Mouse (Mus musculus) retina, postnatal 7 days (tissue): Measurements from ENCODE around the gene A630076J17Rik.

ENCODE experiments used
- DNase-seq: peaks from one replicate; pipeline ENCODE4 v3.0.0-alpha.2; 2012; ENCODE audit warnings: low read depth, low spot score

A630076J17Rik gene

DNA sequence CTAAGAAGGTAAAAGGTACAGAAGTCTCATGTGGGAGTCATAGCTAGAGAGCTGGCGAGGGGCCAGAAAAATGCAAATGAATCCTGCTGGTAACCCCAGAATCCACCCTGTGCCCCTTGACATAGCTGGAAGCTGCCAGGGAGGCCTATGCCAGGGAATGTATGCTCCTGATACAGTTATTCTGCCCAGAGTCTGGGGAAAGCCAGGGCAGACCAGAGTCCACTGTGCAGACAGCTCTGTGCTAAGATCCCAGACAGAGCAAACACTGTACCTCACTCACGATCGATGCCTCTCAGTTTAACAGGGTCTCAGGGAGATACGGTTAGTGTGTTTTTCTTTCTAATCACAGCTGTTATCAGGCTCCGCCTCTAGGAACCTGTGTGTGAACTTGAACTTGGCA lies 592 bp upstream of the A630076J17Rik start:
- no peak for DNase-seq

DNA sequence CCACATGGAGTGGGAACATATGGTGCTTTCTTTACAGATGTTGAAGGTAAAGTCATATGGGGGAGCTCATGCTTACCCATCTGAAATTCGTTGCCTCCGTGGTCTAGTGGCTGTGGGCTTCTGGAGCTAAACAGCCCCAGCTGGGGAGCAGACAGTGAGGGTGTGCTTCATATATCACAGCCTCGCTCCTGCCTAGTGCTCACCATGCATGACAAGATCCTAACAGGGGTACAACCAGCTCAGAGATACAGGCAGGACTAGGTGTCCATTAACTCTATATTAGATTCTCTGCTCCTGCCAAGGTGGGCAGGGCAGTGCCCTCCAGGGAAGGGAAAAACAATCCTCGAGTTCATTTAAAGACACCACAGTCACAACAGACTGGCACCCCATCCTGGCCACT lies 788 bp downstream of the A630076J17Rik start:
- no peak for DNase-seq

DNA sequence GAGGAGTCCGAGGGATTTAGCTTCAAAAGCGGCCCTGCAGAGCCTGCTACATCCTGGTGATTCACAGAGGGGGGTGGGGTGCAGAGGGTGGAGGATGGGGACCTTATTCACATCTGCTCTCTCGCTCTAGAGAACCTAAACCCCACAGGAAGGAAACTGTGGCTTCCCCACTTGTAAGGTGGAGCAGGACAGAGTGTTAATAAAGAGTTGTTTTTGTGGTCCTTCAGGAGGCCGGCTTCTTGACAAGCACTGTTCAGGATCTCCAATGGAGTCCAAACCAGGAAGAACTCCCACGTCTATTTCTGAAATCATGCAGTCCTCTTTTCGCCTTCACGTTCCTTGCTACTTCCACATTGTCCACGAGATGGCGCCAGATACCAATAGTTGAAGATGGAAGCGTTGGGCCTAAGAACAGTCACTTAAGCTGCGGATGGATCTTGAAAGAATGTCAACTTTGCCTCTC lies 3.0 kb downstream of the A630076J17Rik start:
- DNase-seq: peak; percentile 84

DNA sequence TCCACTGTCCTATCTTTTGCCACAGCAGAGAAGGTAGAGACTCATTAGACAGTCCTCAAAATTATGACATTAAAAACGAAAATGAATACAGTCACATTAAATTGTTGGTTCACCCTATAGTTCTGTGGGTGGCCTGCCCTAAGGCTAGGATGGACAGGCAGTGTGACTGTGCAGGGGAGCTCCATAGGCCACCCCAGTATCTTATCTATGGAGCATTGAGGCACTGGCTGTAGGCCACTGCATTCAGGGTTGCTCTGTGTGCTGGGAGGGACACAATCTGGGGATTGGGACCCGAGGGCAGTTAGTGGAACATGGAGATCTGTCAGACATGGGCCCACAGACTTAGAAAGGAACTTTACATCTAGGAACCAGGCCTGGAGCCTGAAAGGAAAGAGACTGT lies 3.5 kb downstream of the A630076J17Rik start:
- DNase-seq: no peak

DNA sequence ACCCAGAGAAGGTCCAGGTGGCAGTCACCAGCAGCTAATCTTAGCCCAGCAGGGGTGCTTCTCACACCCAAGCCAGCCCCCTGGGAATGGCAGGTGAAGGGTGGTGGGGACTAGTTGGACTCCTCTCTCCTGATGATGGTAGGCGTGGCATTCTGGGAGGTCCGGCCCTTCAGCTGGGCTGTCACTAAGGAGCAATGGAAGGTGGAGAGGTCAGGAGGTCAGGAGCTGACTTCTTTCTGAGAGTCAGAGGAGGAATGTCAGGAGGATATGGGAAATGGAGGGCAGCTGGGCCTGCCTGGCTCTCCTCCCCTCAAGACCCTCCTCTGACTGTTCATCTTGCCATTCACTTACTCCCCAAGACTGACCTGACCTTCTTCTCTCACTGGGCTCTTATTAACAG lies 7.6 kb downstream of the A630076J17Rik start:
- DNase-seq: no peak

DNA sequence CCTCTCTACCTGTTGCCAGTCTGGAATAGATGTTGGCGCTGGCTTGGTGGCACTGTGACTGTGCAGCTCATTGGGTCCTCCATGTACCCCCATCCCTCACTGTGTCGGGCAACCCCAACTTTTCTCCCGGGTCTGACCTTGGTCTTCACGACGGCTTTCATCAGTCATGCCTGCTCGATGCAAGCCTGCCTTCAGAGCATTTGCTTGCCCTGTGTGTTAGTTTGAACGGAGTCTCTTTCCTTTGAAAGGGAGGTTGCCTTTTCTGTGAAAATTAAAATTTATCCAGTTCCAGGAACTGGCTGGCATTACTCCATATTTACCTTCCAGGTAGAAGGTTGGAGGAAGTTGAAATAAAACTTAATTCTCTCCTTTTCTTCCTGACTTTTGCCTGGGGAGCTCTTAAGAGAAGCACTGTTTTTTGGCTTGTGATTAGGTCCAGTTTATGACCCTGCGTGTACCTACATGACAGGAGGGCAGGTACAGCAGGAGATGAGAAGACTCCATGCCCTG lies 8.1 kb downstream of the A630076J17Rik start:
- DNase-seq: no peak

DNA sequence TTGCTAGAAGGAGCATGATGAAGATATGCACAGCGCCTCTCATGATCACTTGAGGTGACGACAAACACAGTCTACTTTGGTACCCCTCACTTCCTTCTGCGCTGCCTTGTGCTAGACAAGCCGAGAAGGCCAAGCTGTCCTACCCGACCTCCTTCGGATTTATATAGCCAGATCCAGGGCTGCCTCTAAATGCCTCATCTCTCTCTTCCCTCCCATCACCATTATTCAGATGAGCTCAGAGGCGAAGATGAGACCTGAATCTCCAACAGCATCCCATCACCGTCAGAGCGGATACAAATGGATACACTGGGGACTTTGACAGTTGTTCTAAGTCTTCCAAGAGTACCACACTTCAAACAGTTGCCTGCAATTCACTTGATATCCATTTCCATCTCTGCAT lies 9.2 kb downstream of the A630076J17Rik start, which contains the start of gene Prok1:
Prok1 (minus strand) TSS at position 101 of the 400 bp plus-strand sequence.
- DNase-seq: no peak

DNA sequence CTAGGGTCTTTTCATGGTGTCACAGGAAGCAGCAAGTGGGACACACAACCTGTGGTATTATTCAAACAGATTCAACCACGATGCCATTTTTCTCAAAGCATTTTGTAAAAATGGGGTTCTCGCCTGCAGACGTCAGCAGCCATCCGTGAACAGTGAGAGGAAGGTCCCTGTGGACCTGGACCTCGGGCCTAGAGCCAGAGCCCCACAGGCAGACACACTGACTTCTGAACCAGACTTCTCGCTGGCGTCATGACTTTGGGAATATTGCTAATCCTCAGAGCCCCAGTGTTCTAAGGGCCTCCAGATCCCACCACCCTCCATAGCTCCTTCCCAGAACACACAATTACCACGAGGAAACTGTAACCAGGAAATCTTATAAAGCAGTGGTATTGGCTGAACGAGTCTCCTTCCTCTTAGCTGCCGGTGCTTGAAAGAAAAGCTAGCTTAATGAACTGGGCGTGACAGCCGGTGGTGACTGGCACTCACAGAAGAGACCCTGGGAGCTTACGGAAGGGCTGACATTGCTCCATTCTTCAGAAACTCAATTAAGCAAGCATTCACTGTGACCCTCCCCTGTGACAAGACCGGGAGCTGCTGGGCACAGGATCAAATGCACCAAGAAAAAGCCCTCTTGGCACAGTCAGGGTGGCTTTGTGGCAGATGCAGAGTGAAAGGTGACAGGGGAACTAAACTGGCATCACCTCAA lies 11.1 kb downstream of the A630076J17Rik start:
- DNase-seq: no peak

DNA sequence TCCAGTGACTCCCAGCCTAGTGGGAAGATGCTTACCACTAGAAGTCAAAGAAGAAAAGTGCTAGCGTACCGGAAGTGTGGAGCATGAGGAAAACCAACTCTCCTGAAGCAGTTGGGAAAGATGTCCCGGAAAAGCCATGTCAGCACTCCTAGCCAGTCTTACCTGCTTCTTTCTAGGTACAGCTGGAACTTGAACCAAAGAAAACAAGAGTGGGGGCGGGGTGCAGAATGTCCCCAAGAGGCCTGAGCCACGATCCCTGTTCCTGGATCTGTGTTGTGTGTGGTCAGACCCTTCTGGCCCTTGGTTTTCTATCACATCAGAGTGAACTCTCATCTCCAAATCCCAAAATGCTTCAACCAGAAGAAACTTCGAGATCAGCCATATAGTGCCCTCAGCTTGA lies 16.5 kb downstream of the A630076J17Rik start:
- no peak for DNase-seq

DNA sequence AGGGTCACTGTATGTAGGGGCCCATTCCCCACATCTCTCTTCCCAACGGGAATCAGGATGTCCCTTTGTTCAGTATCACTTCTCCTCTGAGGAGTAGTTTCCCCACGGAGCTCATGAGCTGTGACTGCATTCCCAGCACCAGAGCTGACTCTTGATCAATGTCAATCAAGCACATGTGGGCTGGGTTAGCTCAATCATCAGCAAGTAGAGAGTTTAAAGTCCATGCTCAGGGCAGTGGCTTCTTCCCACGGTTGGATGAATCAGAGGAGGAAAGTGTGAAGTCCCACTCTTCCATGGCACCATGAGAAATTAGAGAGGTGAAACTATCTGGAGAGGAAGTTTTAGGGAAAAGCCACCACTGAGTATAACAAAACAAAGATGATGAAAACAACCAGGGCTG lies 18.6 kb downstream of the A630076J17Rik start:
- no peak for DNase-seq

DNA sequence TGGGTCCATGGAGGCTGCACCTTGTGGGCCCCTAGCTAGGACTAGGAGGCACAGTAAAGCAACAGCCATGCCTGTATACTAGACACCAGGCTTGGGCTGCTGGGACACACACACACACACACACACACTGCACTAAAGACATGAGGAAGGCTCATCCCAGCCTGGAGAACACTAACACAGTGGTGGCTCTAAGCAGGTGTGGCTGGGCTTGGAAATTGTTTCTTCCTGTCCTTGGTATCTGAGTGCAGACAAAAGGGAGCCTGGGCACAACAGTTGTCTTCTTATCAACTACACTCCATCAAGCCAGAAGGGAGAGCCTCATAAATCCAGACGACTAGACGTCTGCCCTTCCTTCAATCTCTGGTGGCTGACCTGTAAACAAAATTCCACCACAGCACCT lies 19.9 kb downstream of the A630076J17Rik start:
- DNase-seq: no peak

DNA sequence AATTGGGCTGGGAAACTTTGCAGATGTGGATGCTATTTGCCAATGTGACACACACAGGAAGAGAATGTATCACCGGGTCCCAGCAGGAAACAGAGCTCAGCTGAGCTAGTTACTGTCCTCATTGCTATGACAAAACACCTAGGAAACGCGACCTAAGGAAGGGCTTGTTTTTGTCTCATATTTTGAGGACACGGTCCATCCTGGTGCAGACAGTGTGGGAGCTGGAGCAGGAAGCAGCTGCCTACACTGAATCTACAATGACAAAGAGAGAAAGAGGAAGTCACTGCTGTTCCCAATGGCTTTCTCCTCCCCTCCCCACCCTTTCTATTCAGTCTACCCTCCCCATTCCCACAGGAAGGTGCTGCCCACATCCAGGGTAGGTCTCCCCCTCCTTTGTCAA lies 21.6 kb downstream of the A630076J17Rik start:
- no peak for DNase-seq

DNA sequence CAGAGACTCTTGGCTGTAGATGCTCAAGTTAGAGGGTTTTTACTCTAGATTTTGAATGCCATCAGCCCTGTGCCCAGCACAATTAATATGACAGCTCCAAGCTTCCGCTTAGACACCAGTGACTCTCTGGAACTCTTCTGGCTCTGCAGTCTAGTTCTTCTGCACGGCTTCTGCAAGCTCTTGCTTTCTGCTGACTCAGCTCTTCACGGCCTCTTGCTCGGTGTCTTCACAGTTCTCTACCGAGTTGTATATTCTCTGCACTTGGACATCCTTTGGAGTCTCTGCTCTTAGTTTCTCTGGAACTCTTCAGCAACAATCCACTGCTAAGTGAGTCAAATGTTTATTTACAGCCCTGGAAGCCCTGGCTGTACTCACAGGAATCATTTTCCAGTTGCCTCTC lies 23.5 kb downstream of the A630076J17Rik start:
- no peak for DNase-seq

DNA sequence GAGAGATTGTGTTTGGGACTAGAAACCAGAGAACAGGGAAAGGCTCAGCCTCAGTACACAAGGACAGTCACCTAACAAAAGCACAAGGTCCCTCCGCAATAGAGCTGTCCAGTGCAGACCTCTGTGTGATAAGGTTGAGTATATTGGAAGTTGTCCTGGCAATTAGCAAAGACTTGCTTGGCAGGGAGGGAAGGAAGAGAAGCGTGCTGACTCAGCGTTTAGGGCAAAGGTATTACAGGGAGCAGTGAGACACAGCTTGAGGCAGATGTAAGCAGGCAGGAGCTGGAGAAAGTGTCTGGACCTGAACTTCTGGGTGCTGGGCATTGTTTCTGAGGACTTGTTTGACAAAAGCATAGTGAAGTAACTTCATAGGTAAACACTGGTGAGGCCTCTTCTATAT lies 25.6 kb downstream of the A630076J17Rik start:
- no peak for DNase-seq

DNA sequence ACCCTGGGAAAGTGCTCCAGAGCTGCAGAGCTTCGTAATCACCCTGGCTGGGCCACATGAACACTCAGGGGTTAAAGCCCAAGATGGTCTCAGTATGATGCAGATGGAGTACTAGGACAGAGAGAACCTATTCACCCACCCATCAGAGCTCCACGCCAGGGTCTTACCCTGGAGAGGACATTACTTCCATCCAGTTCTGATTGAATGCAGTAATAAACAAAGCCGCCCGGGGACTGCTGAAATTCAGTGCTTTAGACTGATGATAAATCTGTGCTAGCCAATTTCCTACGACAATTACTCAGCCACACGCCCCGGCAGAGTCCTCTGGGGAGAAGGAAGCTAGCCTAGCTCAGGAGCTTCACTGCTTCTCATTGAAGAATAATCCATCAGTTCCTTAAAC lies 26.3 kb downstream of the A630076J17Rik start:
- DNase-seq: no peak

DNA sequence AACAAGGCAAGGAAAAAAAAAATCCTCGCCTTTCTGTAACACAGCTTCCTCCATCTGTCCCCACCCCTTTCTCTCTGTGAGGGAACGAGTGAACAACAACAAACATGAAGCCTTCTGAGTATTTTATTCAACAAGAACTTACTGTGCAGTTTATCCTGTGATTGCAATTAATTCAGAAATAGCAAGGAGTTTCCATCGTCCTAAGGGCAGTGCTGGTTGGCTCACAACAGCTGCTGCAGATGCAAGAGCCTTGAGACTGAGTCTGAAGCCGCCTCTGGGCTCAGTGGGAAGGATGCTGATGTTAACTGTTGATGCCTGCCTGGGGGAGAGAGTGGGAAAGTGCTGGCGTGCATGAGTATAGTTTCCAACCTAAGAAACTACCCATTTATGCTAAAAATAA lies 27.5 kb downstream of the A630076J17Rik start:
- no peak for DNase-seq

DNA sequence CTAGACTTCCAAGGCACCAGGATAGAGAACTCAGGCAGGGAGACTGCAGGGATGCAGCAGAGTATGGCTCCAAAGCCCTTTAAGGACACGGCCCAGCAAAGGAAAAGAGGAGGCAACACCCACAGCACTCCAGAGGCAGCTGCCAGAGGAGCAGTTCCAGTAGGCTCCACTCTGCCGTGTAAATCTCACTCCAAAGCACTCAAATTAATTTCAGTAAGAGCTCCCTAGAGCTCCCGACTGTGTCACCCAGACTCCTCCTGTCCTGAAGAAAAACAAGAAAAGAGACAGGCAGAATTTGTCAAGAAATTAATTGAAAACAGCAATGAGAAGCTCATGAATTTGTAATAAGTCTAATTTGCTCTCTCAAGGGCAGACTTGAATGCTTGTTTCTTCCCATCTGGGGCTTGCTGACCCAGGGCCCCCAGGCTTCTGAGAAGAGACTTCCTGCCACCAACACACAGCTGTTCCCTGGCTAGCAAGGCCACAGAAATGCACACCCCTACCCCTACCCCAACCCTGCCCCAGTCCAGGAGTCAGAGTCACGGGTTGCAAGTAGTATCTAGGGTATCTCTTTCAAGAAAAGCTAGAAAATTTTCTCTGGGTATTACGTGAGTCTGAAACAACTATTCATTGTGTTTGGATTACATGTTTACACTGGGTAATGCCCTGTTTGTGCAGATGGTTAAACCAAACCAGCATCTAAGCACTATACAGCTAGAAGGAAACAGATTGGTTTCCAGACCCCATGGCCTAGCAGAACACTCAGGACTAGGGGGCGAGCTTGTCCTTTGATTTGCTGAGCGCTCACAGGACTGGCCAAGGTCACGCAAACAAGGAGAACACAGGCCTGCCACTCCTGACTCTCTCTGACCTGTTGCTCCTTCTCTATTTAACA lies 30.8 kb downstream of the A630076J17Rik start:
- DNase-seq: no peak

DNA sequence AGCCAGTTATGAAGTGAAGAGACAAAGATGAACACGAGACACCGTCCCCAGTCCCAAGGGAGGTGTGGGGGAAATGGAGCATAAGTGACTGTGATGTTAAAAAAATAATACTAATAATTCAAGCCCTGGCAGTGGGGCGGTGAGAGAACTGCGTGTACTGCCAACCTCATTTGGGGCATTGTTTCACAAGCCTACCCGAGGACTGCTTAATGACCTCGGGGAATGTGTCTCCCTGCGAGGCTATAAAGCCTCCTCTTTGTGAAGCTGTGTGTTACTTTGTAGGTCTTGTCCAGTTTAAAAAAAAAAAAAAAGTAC lies 31.4 kb downstream of the A630076J17Rik start:
- DNase-seq: no peak

DNA sequence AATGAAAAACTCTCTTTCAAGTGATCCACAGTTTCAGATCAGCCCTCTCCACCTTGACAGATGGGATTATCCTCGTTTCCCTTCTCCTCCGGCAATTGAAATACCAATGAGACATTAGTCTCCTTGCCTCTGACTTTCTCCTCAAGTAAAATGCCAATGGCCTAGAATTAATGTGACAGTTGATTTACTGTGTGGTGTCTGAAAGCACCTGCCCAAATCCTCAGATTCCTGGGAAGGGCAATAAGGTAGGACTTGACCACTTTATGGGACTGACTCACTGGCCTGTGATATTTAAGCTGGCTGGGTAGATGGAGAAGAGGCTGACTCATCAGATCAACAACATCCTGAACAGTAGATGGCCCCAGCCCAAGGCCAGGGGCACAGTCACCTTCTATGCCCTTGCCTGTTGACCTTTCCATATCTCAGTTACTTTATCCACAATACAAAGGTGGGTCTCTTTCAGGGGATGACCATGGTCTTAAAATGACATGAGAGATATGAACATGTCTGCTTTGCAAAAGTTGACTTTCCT lies 36.5 kb downstream of the A630076J17Rik start:
- DNase-seq: no peak

DNA sequence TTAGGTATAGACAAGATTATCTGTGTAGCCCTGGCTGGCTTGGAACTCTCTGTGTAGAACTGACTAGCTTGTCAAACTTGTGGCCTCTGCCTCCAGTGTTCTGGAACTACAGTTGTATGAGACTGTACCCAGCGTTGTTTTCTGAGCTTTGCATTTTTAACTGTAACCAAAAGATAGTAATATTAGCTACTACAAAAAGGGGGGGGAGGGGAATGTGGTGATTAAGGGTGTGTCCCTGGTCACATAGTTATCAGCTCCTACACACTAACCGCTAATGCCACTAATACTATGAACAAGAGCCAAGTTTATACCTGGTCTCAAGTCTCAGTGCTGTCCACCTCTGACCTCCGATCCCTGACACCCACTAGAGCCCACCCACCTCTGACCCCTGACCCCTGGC lies 42.0 kb downstream of the A630076J17Rik start:
- DNase-seq: no peak

DNA sequence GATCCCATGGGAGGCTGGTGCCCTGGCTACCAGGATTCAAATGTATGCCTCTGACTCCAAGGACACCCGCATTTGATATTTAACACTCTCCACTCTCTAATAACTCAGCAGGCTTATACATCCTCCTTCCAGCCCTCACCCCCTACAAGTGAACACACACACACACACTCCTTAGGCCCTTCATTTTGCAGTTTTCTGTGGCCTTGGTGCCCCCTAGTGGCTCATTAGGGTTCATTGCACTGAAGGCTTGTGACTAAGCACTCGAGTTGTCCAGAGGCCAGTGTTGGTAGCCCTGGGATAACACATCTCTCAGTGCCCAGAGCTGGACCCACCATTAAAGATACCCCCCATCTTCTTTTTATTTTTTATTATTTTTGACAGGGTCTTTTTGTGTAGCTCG lies 43.4 kb downstream of the A630076J17Rik start:
- peak; percentile 51 for DNase-seq

DNA sequence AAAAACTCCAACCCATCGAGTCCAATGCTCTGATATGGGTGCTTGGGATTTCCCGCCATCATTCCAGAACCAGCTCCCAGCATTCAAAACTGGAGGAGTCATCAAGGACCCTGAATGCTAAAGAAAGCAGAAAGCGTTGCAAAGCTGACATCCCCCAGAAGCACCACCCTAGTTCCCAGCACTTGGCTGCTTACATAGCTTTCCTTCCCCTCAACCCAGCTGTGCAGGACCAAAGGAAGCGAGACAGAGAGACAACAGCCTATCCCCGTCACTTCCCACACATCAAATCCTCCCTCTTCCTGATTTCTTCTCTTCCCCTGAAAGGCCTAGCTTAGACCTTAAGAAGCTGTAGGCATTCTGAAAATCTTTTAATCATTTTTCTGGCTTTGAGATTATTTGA lies 44.9 kb downstream of the A630076J17Rik start:
- DNase-seq: no peak

DNA sequence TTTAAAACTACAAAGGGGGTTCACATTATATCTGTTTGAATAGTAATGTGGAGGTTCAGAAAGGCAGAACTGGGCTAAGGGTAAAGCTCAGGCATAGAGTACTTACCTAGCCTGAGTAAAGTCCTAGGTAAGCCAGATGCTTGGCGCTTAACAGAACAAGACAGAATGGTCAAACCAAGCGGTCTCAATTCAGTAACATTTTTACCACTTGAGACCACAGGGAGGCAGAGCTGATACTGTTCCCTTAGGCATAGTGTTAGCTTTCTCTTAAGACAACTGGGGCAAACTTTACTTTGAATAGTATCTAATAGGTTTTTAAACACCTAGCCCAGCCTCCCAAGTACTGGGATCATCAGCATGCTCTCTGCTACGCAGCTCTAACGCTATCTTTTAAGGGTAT lies 45.6 kb downstream of the A630076J17Rik start:
- DNase-seq: no peak
